Mouse (Mus musculus) cerebellum, postnatal 4 days (tissue): Measurements from ENCODE around the gene Pop7.

ENCODE experiments used
- DNase-seq, 2 experiments: peaks; one replicate each; pipeline ENCODE4 v3.0.0; 2022; ENCODE audit warnings: low spot score in 2 of 2, mixed read lengths in 1 of 2

Pop7 gene

GRCm38 (mm10) chr5:137502667-137503110, 371 bp upstream of the Pop7 start:
- peak; percentile 76 to 89 for DNase-seq

DNA sequence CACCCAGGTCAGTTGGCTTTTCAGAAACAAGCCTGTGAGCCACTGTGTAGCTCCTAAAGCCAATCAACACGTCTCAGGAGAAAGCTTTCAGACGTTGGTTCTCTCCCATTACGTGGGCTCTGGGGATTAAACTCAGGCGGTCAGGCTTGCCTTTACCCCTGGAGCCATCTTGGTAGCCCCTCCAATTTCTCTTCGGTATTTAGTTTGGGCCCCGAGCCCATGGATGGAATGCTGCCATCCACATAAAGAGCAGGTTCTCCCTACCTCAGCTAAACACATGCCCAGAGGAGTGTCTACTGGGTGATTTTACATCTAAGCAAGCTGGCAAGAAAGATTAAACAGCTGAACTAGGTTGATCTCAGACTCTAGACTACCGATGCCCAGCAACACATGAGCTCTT, 2.1 kb downstream of the Pop7 start:
- no peak for DNase-seq

DNA sequence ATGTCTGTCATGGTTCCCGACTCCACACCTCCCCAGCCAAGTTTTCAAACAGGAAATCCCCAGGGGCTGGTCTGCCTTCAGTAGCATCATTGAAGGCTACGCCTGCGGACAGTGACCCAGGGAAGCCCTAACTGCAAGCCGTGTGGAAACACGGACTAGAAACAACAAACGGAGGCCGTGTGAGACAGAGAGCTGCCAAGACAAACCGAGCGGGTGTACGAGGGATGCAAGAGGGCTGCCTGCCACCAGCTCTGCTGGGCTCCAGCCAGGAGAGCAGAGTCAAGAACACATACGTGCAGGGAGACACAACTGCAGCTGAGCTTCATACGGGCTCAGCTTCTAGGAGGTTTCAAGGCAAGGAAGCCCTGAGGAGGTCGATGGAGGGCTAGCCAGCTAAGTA, 8.5 kb downstream of the Pop7 start:
- no peak for DNase-seq

GRCm38 (mm10) chr5:137491559-137491958, 10.8 kb downstream of the Pop7 start:
- peak in 1 of 2 experiments; percentile 36 for DNase-seq

DNA sequence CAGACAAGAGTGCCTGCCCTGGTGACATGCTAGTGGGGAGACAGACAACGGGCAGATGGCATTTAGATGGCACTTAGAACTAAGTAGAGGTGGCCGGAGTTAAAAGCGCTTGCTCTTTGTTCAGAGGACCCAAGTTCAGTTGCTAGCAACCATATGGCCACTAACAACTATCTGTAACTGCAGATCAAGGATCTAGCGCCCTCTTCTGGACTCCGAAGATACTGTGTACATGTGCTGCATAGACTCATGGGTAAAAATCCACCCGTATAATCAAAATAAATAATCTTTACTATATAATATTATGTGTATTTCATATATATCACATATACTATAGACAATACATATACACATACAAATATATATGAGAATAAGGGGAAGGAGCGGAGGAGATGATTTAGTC, 14.7 kb downstream of the Pop7 start:
- DNase-seq, result no peak

GRCm38 (mm10) chr5:137485851-137486155, 16.5 kb downstream of the Pop7 start:
- DNase-seq, result no peak

DNA sequence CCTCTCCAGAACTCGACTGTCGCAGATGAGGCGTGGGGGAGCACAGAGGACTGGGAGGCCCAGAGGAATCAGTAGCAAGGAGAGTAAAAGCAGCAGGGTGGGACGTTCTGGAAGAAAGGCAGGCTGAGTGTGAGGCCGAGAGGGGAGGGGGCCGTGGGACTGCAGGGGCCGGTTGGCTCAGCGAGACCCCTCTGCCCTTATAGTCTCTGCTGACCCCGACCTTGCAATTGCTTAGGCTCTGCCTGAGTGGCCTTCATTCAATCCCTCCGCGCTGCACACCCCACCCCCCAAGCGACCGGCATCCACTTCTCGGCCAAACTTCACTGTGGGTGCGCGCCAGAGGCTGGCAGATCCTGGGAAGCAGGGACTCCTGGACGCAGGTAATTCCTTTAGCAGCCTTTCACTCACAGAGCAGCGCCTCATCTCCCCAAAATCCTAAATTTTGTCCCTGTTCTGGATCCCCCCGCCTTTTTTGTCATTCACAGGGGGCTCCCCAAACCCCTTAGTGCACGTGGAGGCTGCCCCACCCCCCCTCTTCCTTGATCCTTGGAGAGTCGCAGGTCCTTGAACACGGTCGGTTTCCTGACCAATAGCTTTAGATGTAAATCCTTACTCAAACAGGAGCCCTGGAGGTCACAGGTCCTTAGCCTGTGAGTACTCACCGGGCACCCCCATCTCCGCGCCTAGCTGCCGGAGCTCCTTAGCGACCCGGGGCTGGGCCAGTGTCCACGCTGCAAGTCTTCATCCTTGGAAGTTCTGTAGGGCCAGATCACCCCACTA, 17.1 kb downstream of the Pop7 start:
- no peak for DNase-seq

DNA sequence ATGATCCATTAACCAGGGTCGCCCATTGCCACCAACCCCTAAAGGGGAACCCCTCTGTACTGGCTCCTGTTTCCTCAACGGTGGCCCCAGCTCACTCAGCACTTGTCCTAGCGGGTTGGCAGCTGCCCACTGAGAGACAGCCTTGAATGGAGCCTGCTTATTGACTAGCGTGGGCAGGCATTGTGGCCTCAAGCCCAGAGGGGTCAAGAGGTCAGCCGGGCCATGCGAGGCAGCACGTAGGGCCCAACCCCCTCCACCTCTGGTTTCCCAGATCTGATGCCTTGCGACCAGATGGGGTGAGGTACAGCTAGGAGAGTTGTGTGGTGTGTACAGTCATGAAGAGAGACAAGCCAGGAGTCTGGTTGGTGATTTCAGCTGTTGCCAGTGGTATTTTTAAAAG, 20.4 kb downstream of the Pop7 start:
- no peak for DNase-seq

DNA sequence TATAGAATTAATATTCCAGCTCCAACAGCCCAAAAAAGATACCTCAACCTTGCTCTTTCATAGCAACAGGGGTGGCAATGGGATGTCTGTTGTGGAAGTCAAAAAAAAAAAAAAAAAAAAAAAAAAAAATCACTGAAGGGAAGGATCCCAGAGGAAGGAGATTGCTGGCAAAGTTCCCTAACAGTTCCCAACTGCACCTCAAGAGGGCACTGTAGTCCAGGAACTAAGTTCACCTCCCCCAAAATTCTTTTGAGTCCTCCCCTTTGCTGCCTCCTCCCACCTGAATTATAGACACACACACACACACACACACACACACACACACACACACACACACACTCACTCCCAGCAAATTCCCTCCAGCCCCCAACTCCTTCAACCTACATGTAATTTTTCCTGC, 21.2 kb downstream of the Pop7 start:
- DNase-seq, result peak; percentile 53 to 86

DNA sequence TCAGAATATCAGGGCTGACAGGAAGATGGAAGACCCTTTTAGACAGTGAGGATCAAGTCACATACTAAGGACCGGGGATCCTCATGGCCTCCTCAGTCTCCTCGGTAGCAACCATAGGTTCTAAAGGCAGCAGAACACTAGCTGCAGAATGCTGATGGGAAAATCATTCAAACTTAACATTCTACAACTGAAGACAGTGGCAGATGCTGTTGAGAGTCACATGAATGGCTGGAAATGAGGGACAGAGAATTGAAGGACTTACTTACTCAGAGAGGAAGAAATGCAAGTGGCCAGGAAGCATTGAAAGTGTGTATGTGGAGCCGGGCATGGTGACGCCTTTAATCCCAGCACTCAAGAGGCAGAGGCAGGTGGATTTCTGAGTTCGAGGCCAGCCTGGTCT, 25.4 kb downstream of the Pop7 start, which contains the start of gene Zan:
Zan (minus strand) TSS at position 101 of the 400 bp plus-strand sequence.
- no peak for DNase-seq

GRCm38 (mm10) chr5:137474351-137474750, 28.0 kb downstream of the Pop7 start:
- no peak for DNase-seq

- DNase-seq, result no peak
Observed at GRCm38 (mm10) chr5:137472252-137472904, 29.9 kb downstream of the Pop7 start.

GRCm38 (mm10) chr5:137466946-137467345, 35.4 kb downstream of the Pop7 start:
- DNase-seq, result no peak

DNA sequence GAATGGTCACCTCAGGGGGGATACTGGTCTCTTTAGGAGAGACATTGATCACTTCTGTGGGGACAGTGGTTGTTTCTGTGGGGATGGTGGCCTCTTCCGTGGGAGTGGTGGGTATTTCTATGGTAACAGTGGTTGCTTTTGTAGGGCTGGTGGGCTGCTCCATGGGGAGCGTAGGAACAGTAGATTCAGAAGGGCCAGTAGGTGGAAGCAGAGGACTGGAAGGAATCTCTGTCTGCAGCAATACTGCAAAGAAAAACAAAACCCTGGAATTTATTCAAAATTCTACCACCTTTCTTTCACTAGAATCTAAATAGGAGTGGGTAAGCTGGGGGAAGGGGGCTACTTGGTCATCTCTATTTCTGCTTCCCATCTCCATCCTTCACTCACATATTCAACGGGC, 37.3 kb downstream of the Pop7 start:
- DNase-seq, result no peak

- DNase-seq, result no peak
Observed at GRCm38 (mm10) chr5:137455866-137456591, 46.3 kb downstream of the Pop7 start.

DNA sequence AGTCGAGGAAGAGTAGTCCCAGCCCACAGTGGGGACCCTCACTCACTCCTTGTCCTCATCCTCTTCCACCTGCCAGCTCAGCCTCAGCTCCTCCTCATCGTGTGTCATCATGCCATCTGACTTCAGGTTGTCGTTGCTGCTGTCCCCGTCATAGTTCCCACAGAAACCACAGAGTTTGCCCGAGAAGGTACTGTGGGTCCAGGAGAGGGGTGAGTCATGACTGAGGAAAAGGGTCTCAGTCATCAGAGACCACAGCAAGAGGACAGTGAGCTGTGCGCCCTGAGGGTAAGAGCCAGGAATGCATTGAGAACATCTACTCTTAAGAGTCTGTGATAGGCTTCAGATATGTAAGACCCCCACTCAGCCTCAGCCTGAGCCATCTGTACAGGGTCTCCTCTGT, 47.1 kb downstream of the Pop7 start:
- no peak for DNase-seq
